Mouse (Mus musculus): Measurements from ENCODE around the gene Arsb. TPM values are rescaled to one million over a fixed set of nuclear protein-coding genes. Genes with fewer than 3 reads are reported as not detected.
A peak's percentile ranks its signal among the peaks of the same experiment; 100 is the strongest.

Gene Arsb
- total and polyA plus RNA-seq, 2 experiments, result 7.3 to 19.1 TPM

DNA sequence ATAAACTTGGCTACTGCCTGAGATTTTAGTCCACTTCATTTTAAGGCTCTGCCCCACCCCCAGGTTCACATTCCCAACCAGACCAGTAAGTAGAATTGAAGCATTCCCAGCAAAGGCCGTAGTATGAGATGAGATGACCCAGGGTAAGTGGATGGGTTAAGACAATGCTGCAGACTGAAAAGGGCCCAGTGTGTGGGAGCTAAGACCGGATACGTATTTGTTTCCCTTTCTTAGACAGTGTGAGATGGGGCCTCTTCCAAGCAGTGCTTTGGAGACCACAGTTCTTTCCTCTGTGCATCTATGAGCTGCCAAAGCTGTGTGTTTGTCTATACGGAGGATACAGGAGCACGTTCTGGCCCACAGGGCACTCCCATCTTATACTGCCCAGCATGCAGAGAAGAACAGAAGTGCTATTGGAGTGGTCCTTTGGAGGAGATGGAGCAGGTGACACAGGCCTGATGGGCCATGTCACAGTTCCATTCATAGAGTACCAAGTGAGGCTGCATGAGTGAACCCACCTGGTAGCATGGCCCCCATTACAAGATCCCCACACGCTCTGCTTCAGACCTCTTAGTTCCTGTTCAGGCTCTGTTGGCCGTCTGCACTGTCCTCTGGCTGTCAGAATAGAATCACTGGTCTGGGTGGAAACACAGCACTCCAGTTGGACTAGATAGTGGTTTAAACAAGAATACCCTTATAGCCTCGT lies 148.8 kb downstream of the Arsb start:
- no peaks in the 10 kb centered on the region for H3K27me3 ChIP-seq (ENCODE audit: control insufficient read depth, insufficient read depth, low read length)
- TF ChIP-seq POLR2A (IDR thresholded peaks at IDR 0.05; ENCODE audit: extremely low read depth, insufficient read depth, low read length) (no peak), CTCF (IDR thresholded peaks at IDR 0.05; ENCODE audit: low read depth, low read length) (no peak)
- no peaks in the 10 kb centered on the region for H3K79me2 ChIP-seq (ENCODE audit: control insufficient read depth, insufficient read depth, low read length)
- H3K4me3 ChIP-seq (ENCODE audit: insufficient read depth, low read depth, low read length), result no peak overlapping the region
- H3K9ac ChIP-seq (ENCODE audit: low read depth, low read length), result no peak overlapping the region
- no peak for DNase-seq (ENCODE audit: extremely low read depth, low read depth, low spot score)
- peaks cover 9% of the 10 kb centered on the region; the same call in 1 of the 2 replicates for H3K4me1 ChIP-seq (ENCODE audit: control insufficient read depth, insufficient read depth, low read length)
- 93% methylated on average over 8 of the region's 8 CpGs for WGBS
- H3K27ac ChIP-seq (replicated peaks; ENCODE audit: insufficient read depth, low read depth, low read length), result no peak overlapping the region
- H3K36me3 ChIP-seq (ENCODE audit: control insufficient read depth, insufficient read depth, low read length), result no peaks in the 10 kb centered on the region

DNA sequence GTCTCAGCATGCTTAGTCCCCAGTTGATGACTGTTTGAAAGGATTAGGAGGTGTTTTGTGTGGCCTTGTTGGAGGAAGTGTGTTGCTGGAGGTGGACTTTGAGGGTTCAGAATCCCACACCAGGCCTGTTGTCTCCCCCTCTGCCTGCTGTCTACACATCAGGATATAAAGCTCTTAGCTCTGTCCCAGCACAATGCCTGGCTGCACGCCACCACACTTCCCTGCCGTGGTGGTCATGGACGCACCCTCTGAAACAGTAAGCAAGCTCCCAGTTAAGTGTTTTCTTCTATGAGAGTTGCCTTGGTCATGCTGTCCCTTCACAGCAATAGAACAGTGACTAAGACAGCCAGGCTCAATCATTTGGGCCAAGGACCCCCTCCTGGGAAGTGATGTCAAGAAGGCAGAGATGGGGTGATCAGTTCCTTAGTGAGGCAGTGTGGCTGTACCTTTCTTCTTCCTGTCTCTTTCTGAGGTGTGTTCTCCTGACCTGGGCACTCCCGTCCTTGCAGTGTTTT lies 149.4 kb downstream of the Arsb start:
- Histone ChIP-seq H3K4me1 (ENCODE audit: control insufficient read depth, insufficient read depth, low read length) (peaks cover 4% of the 10 kb centered on the region; the same call in 1 of the 2 replicates), H3K9ac (ENCODE audit: low read depth, low read length) (no peak overlapping the region), H3K79me2 (ENCODE audit: control insufficient read depth, insufficient read depth, low read length) (no peaks in the 10 kb centered on the region), H3K27me3 (ENCODE audit: control insufficient read depth, insufficient read depth, low read length) (no peaks in the 10 kb centered on the region), H3K27ac (replicated peaks; ENCODE audit: insufficient read depth, low read depth, low read length) (no peak overlapping the region), H3K4me3 (ENCODE audit: insufficient read depth, low read depth, low read length) (no peak overlapping the region), H3K36me3 (ENCODE audit: control insufficient read depth, insufficient read depth, low read length) (no peaks in the 10 kb centered on the region)
- no peak for TF ChIP-seq CTCF (IDR thresholded peaks at IDR 0.05; ENCODE audit: low read depth, low read length)
- no peak for TF ChIP-seq POLR2A (IDR thresholded peaks at IDR 0.05; ENCODE audit: extremely low read depth, insufficient read depth, low read length)
- WGBS, result 95% methylated on average over 4 of the region's 4 CpGs
- DNase-seq (ENCODE audit: extremely low read depth, low read depth, low spot score), result no peak

DNA sequence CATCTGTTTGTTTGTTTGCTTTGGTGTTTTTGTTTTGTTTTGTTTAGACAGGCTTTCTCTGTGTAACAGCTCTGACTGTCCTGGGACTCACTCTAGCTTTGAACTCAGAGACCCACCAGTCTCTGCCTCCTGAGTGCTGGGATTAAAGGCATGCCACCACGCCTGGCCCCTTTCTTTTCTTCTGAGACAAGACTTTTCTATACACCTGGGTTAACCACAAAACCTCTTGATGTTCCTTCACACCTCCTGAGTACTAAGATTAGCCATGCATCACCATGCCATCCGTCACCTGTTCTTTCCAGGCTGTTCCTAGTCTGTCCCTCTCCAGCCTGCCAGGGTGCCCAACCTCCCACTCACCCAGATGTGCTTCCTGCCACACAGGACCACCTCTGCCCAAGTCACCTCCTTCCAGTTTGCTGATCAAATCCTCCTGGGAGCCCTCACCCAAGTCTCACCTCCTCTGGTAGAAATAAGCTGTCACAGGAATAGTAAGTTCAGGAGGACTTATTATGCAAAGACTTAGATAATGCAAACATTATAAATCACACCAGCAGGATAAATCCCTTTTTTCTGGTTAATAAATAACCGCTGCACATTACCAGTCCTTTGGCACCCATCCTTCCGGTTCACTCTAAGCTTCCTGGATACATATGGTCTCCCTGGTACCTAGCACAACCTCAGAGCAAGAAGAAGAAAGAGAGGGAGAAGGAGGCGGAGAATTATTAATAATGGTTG lies 150.6 kb downstream of the Arsb start:
- no peaks in the 10 kb centered on the region for H3K27me3 ChIP-seq (ENCODE audit: control insufficient read depth, insufficient read depth, low read length)
- no peak overlapping the region for H3K27ac ChIP-seq (replicated peaks; ENCODE audit: insufficient read depth, low read depth, low read length)
- no peaks in the 10 kb centered on the region for H3K36me3 ChIP-seq (ENCODE audit: control insufficient read depth, insufficient read depth, low read length)
- H3K4me3 ChIP-seq (ENCODE audit: insufficient read depth, low read depth, low read length), result no peak overlapping the region
- H3K4me1 ChIP-seq (ENCODE audit: control insufficient read depth, insufficient read depth, low read length), result peaks cover 3% of the 10 kb centered on the region; the same call in 1 of the 2 replicates
- peak; percentile 34 for DNase-seq (ENCODE audit: extremely low read depth, low read depth, low spot score)
- 65% methylated on average over 5 of the region's 5 CpGs for WGBS
- no peaks in the 10 kb centered on the region for H3K79me2 ChIP-seq (ENCODE audit: control insufficient read depth, insufficient read depth, low read length)
- H3K9ac ChIP-seq (ENCODE audit: low read depth, low read length), result no peak overlapping the region
- no peak for TF ChIP-seq POLR2A (IDR thresholded peaks at IDR 0.05; ENCODE audit: extremely low read depth, insufficient read depth, low read length)
- no peak for TF ChIP-seq CTCF (IDR thresholded peaks at IDR 0.05; ENCODE audit: low read depth, low read length)

DNA sequence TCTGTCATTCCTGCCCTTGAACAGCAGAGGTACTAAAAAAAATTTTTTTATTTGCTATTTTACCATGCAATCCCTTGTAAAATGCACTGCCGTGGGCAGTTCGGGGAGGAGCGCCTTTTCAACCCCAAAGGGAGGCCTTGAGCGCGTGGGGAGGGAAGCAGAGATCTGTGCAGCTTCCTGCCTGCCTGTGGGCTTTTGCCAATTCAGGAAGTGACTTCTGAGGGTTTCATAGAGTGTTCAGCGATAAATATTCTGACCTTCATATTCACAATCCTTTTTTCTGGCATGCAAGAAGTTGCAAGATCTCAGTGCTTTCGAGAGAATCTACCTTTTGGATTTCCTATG lies 151.1 kb downstream of the Arsb start:
- no peak for DNase-seq (ENCODE audit: extremely low read depth, low read depth, low spot score)
- H3K79me2 ChIP-seq (ENCODE audit: control insufficient read depth, insufficient read depth, low read length), result no peaks in the 10 kb centered on the region
- no peaks in the 10 kb centered on the region for H3K36me3 ChIP-seq (ENCODE audit: control insufficient read depth, insufficient read depth, low read length)
- H3K9ac ChIP-seq (ENCODE audit: low read depth, low read length), result no peak overlapping the region
- H3K27ac ChIP-seq (replicated peaks; ENCODE audit: insufficient read depth, low read depth, low read length), result no peak overlapping the region
- WGBS, result 68% methylated on average over 7 of the region's 7 CpGs
- peaks cover 3% of the 10 kb centered on the region; the same call in 1 of the 2 replicates for H3K4me1 ChIP-seq (ENCODE audit: control insufficient read depth, insufficient read depth, low read length)
- no peak for TF ChIP-seq CTCF (IDR thresholded peaks at IDR 0.05; ENCODE audit: low read depth, low read length)
- no peak for TF ChIP-seq POLR2A (IDR thresholded peaks at IDR 0.05; ENCODE audit: extremely low read depth, insufficient read depth, low read length)
- no peaks in the 10 kb centered on the region for H3K27me3 ChIP-seq (ENCODE audit: control insufficient read depth, insufficient read depth, low read length)
- H3K4me3 ChIP-seq (ENCODE audit: insufficient read depth, low read depth, low read length), result no peak overlapping the region

DNA sequence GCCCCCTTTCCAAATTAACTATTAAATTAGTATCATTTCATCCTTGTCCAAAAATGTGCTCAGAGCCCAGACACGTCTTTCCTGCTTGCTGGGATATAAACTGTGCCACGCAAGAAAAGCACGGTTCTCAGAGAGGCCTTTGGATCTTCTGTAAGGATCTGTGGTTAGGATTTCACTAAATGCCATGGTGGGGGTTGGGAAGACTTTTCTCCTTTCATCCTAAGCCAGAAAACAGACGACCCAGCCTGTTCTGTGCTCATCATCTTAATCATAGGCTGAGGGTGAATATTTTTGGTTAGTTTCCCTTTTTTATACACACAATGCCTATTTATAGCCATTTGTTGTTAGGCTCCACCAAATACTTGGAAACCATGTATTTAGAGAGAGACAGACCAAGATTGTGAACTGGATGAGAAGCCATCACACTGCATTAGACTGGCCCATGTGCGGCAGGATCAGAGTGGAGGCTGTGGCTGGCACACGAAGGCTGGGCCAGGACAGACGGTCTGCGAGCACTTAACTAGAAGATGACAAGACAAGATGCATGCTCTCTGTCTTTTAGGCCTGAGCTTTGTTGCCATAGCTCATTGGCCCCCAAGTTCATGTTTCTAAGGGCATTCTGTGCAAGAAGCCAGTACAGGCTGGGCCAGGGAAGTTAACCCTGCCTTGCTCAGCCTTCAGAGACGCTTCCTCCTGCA lies 153.5 kb downstream of the Arsb start:
- no peaks in the 10 kb centered on the region for H3K36me3 ChIP-seq (ENCODE audit: control insufficient read depth, insufficient read depth, low read length)
- no peaks in the 10 kb centered on the region for H3K79me2 ChIP-seq (ENCODE audit: control insufficient read depth, insufficient read depth, low read length)
- H3K4me1 ChIP-seq (ENCODE audit: control insufficient read depth, insufficient read depth, low read length), result peaks cover 3% of the 10 kb centered on the region; the same call in 1 of the 2 replicates
- H3K27me3 ChIP-seq (ENCODE audit: control insufficient read depth, insufficient read depth, low read length), result no peaks in the 10 kb centered on the region
- TF ChIP-seq CTCF (IDR thresholded peaks at IDR 0.05; ENCODE audit: low read depth, low read length) (no peak), POLR2A (IDR thresholded peaks at IDR 0.05; ENCODE audit: extremely low read depth, insufficient read depth, low read length) (no peak)
- no peak overlapping the region for H3K27ac ChIP-seq (replicated peaks; ENCODE audit: insufficient read depth, low read depth, low read length)
- H3K9ac ChIP-seq (ENCODE audit: low read depth, low read length), result no peak overlapping the region
- 93% methylated on average over 9 of the region's 9 CpGs for WGBS
- no peak overlapping the region for H3K4me3 ChIP-seq (ENCODE audit: insufficient read depth, low read depth, low read length)
- DNase-seq (ENCODE audit: extremely low read depth, low read depth, low spot score), result no peak
